Mouse (Mus musculus): ENCODE measurements around the gene Gcnt2.

DNA sequence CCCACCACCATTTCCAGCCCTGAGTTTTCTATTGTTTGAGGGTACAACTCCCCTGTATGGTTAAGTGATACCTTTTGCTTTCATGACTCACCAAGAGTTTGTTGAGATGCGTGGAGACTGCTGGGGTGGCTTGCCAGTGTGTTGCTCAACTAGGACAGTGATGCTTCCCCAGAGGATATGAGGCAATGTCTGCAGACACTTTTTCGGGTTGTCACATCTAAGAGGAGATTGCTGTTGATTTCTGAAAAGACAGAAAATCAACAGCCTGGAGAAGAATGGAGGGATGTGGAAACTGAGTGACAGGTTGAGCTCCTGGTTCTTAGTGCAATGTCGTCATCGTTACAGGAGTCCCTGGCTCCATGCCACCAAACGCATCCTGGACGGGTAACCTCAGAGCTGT, 93.7 kb downstream of the Gcnt2 start:
- TF ChIP-seq POLR2A (IDR thresholded peaks at IDR 0.05; ENCODE audit: low read depth, low read length) (no peak), CTCF (conservative IDR thresholded peaks at IDR 0.05; ENCODE audit: insufficient read depth, insufficient read length, low read depth, low read length) (no peak)
